Mouse (Mus musculus) liver, embryonic 14.5 days (tissue): ENCODE measurements at regions not wholly inside any gene's neighbourhood (a gene's known extent, or its start where the extent isn't known, plus 50 kb on each side); places are given as distances from the start of the nearest gene placed in this dataset.

Source experiments
- CTCF ChIP-seq: IDR thresholded peaks from 2 replicates; pipeline ENCODE4 v1.5.1; 2016; ENCODE audit warnings: antibody characterized with exemption, low read depth, control low read depth
- EP300 ChIP-seq: IDR thresholded peaks from 2 replicates; pipeline ENCODE4 v1.6.1; 2016; ENCODE audit warnings: antibody characterized with exemption, low read depth

- TF ChIP-seq EP300 (no peak), CTCF (no peak)
These were observed 86.8 kb upstream of the D1Pas1 start for GRCm38 (mm10) chr1:186880391-186880790.
